Mouse (Mus musculus) layer of hippocampus, postnatal 14 days (tissue): ENCODE measurements at regions not wholly inside any gene's neighbourhood (a gene's known extent, or its start where the extent isn't known, plus 50 kb on each side); places are given as distances from the start of the nearest gene placed in this dataset.

Experiments
- DNase-seq, 2 experiments: peaks; one replicate each; pipeline ENCODE4 v3.0.0; 2021 to 2022; ENCODE audit warnings: low spot score in 2 of 2, mixed read lengths in 1 of 2

- DNase-seq = no peak
Measured at GRCm38 (mm10) chr2:79174282-79174681, 80.9 kb upstream of the Itga4 start.

DNA sequence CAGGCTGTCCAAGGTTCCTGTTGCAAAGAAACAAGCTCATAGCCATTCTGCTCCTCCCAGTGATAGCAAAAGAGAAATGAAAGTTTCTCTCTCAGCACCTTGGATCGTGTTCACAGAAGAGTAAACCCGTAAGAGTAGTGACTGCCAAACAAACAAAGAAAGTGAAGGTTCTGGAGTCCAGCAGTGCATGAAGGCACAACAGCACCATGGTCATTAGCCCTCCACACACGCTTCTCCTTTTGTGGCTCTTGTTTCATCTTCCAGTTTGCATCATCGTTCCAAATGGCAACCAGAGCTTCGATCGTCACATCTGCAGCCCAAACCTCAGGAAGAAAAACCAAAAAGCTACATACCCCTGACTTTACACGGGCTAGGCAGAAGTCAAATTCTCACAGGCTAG lies 74.4 kb upstream of the Itga4 start:
- no peak for DNase-seq

DNA sequence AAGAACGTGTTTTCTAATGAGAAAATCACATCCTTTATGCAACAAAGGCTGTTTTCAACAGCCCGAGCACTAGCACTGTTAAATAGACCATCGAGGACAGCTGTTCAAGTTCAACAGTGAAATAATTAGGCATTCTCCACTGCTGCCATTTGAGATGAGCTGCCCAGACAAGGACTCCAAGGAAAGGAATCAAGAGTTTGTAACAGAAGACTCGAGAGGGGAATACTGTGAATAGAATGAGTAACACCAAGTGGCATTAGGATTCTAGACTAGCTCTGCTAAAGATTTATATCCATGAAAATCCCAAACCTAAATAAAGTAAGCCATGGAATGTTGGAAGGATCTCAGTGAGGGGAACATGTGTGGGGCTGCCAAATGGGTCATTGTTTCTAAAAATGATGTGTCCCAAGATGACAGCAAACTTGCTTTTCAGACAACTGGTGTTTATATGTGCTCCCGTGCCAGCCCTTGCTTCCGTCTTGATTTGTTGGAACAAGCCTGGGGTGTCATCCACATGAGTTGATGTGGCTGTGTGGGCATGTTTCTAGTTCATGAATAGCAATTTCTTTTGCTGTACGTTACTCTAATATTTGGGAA lies 72.1 kb upstream of the Itga4 start:
- DNase-seq = no peak

DNA sequence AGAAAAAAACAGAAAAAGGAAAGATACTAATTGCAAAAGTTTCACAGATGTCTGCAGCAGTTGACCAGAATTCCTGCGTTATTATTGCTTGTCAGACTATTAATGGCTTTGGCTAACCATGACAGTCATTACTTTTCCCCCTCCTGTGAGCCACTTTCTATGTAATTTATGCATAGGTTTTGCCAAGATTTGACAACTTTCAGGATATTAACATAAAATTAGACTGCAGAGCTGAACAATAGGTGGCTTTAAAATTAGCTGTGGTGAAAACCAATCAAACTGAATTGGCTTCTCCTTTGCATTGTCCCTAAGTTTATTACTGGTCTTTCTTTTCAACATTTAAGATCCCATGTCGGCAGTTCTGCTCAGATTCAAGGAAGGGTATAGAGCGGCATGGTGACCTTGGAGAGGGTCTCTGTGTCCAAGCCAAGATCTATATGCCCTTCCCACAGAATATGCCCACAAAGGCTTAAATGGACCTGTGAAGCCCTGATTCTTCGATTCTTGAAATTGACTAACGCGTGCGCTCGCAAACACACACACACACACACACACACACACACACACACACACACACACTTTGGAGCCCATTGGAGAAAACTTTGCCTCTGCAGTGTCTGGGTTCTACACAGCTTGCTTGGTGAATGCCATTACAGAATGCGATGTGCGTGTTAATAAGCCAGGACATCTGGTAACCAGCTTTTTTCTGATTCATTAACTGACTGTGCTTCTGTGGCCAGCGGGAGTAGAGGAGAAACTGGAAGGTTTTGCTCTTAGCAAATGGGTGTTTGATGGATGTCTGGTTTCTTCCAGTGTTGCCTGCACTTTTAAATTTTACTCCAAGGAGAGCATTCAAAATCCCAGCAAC lies 69.8 kb upstream of the Itga4 start:
- DNase-seq = peak in 1 of 2 experiments; percentile 55

DNA sequence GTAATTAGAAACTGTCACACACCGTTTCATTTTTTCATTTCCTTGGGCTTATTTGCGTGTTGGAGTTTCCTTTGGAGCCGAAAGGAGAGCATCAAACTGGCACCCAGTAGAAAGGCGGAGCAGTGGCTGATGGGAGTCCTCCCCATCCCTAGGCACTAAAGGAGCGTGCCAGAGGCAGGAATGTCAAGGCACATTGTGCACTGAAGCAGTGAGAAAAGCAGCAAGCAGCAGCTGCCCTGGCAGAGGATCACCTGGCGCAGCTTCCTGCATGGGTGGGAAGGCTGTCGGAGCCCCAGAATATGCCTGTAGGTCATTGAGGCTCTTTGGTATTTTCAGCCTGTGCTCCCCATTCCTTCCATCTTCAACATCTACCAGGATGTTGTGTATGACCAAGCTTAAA lies 68.3 kb upstream of the Itga4 start:
- no peak for DNase-seq

GRCm38 (mm10) chr2:79188511-79189193 lies 66.6 kb upstream of the Itga4 start:
- DNase-seq = no peak

DNA sequence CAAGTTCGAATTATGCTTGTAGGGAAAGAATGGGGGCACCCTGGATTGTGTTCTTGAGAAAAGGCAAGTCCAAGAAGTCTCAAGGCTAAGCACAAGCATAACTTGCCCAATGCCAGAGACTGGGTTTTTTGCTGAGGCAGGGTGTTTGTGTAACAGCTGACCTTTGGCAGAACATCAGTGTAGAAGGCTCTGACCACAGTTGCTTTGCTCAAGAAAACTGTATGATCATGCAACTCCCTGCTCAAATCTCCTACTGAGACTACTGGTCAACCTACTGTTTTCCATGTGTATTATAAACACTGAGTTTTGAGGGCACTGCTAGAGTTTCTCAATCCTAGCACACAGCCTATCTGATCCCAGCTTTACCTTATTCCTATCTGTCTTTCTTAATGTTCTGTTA lies 61.4 kb upstream of the Itga4 start:
- no peak for DNase-seq

- DNase-seq = no peak
Measured at GRCm38 (mm10) chr2:79201677-79202076, 53.5 kb upstream of the Itga4 start.
